Mouse (Mus musculus) gastrocnemius, adult 18-20 months (tissue): ENCODE measurements around the gene 9330161L09Rik. TPM values are rescaled to one million over a fixed set of nuclear protein-coding genes. Genes with fewer than 3 reads are reported as not detected.

Experiments used
- DNase-seq: peaks from one replicate; pipeline ENCODE4 v3.0.0; 2021; ENCODE audit warnings: low spot score
- total RNA-seq, 2 experiments: library from RNA; stranded (reverse); gene quantifications; 2 replicates each; pipeline ENCODE4 v1.2.3; 2021

Gene 9330161L09Rik
- total RNA-seq, 2 experiments from 2014 or later, result 0.62 to 1.1 TPM

- no peak for DNase-seq
Measured at GRCm38 (mm10) chr12:103389348-103389727, 18.3 kb downstream of the 9330161L09Rik start.

GRCm38 (mm10) chr12:103388505-103389347 lies 18.9 kb downstream of the 9330161L09Rik start, which contains the start of gene Otub2:
Gene Otub2 (plus strand): TSS chr12:103388682.
- DNase-seq, result peak; percentile 98

GRCm38 (mm10) chr12:103380226-103380625 lies 27.4 kb downstream of the 9330161L09Rik start:
- no peak for DNase-seq

- no peak for DNase-seq
Measured at GRCm38 (mm10) chr12:103376774-103377173, 30.8 kb downstream of the 9330161L09Rik start.

GRCm38 (mm10) chr12:103376124-103376523 lies 31.5 kb downstream of the 9330161L09Rik start:
- DNase-seq, result no peak

- DNase-seq, result no peak
Measured at GRCm38 (mm10) chr12:103373530-103374236, 33.9 kb downstream of the 9330161L09Rik start.

GRCm38 (mm10) chr12:103371711-103372110 lies 35.9 kb downstream of the 9330161L09Rik start:
- peak; percentile 72 for DNase-seq

GRCm38 (mm10) chr12:103370861-103371260 lies 36.8 kb downstream of the 9330161L09Rik start:
- DNase-seq, result no peak

- DNase-seq, result no peak
Measured at GRCm38 (mm10) chr12:103368777-103369176, 38.8 kb downstream of the 9330161L09Rik start.

GRCm38 (mm10) chr12:103368326-103368669 lies 39.3 kb downstream of the 9330161L09Rik start:
- DNase-seq, result no peak

GRCm38 (mm10) chr12:103367620-103368325 lies 39.8 kb downstream of the 9330161L09Rik start:
- DNase-seq, result peak; percentile 80

GRCm38 (mm10) chr12:103367171-103367570 lies 40.4 kb downstream of the 9330161L09Rik start:
- no peak for DNase-seq

GRCm38 (mm10) chr12:103362336-103362735 lies 45.3 kb downstream of the 9330161L09Rik start:
- DNase-seq, result peak; percentile 84

GRCm38 (mm10) chr12:103361539-103362307 lies 45.9 kb downstream of the 9330161L09Rik start:
- DNase-seq, result peak; percentile 62

GRCm38 (mm10) chr12:103360812-103361211 lies 46.8 kb downstream of the 9330161L09Rik start:
- peak; percentile 64 for DNase-seq

- peak; percentile 84 for DNase-seq
Measured at GRCm38 (mm10) chr12:103358951-103359801, 48.4 kb downstream of the 9330161L09Rik start.

- DNase-seq, result peak; percentile 91
Measured at GRCm38 (mm10) chr12:103358216-103358615, 49.4 kb downstream of the 9330161L09Rik start.
